Mouse (Mus musculus) right cerebral cortex, postnatal 10 days (tissue): ENCODE measurements around the gene Pold1.

Experiments
- DNase-seq, 2 experiments: peaks; one replicate each; pipeline ENCODE4 v3.0.0; 2021; ENCODE audit warnings: low spot score in 2 of 2

Pold1 gene

DNA sequence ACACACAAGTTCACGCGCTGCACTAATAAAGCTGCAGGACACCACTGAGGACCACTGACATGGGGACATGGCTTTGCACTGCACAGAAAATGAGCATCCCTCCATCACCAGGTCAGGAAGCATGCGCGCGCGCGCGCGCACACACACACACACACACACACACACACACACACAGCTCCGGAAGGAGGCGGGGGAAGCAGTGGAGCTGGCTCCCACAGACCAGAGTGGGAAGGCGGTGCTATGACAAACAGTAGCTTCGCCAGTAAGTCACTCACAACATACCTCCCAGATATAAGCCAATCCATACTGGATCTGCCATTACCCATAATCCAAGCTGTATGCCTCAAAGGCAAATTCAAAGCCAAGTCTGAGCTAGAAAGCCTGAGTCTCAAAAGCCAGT is 1.6 kb downstream of the Pold1 start:
- DNase-seq = no peak

GRCm38 (mm10) chr7:44546274-44546673 is 2.4 kb downstream of the Pold1 start:
- no peak for DNase-seq

GRCm38 (mm10) chr7:44543071-44543470 is 5.6 kb downstream of the Pold1 start:
- DNase-seq = no peak

GRCm38 (mm10) chr7:44542555-44542954 is 6.1 kb downstream of the Pold1 start:
- DNase-seq = no peak

GRCm38 (mm10) chr7:44538756-44539624 is 9.7 kb downstream of the Pold1 start:
- no peak for DNase-seq

DNA sequence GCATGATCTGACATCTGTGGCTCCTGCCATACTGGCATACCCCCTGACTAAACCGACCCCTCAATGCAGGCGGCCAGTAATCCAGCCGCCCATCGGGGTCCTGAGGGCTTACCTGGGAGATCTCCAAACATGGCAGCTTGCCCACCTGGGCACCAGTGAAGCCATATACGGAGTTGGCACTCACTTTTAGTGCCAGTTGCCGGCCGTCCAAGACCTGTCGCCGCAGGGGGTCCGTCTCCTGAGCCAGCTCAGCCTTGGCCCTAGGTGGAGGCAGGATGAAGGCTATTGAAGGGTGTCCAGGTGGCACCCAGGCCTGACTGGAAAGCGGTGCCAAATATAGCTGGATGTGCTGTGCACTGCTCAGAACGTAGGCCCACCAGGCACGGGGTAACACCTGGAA is 11.2 kb downstream of the Pold1 start:
- no peak for DNase-seq

DNA sequence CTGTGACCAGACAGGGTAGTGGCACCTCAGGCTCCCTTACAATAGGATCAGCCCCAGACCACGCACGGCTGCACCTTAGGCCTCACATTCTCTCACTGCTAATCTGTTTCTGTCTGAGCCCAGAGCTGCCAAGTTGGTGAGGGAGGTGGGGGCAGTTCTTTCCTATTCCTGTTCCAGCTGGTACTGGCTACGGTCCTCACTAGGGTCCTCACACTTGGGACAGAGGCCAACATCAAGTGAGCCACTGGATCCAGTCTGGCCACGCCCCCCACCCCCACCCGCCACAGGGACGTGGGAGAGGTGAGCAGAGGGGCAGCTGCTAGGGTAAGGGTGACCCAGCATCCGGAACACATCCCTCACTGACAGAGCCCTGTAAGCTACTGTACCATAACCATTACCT is 11.6 kb downstream of the Pold1 start:
- peak in 1 of 2 experiments; percentile 20 for DNase-seq

DNA sequence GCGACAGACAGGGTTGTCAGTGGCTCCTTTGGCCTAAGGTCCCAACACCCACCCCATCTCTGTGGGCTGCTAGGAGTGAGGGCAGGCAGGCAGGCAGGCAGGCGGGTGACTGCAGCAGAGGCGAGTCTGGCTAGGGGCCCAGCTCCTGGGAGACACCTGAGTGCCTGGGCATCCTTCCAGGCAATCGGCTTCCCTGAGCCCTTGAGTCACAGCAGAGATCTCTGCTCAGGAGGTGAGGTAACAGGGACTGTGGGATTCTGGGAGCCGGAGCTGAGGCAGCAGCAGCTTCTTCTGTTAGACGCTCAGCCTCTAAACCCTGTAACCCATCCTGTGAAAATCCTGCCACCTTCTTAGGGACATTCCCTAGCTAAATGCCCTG is 12.1 kb downstream of the Pold1 start:
- peak in 1 of 2 experiments; percentile 50 for DNase-seq

GRCm38 (mm10) chr7:44535657-44536589 is 12.7 kb downstream of the Pold1 start:
- DNase-seq = peak in 1 of 2 experiments; percentile 15

DNA sequence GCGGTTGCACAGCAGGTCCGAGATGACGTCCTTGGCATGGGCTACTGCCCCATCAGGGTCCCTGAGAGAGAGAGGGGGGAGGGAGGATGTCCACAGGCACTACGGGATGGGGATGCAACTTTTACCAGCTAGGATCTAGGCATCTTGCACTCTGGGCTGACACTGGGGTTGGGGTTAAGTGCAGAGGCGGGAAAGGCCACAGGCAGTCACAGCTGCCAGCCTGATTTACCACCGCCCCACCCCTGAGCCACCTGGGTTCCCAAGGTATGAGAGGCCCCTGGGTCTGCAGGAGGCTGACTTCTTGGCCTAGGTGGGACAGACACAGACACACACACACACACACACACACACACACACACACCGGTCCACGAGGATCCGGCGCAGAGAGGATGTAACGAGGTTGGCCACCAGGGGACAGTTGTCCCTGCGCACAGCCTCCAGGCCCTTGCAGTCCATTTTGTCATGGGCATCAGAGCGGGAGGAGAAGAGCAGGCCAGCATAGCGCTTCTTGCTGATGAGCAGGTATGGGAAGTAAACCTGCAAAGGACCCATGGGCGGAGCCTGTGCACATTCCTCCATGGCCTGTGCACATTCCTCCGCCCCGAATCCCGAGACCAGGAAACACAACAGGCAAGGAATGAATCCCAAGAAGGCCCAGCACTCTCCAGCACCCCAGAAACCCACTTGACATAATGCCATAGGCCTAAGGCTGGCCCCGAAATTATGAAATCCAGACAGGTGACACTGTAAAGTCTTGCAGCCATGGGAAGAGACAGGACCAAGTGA is 13.8 kb downstream of the Pold1 start:
- peak in 1 of 2 experiments; percentile 18 for DNase-seq

- no peak for DNase-seq
Measured at GRCm38 (mm10) chr7:44534242-44534641, 14.4 kb downstream of the Pold1 start.

- no peak for DNase-seq
Measured at GRCm38 (mm10) chr7:44533746-44534045, 15.0 kb downstream of the Pold1 start.

DNA sequence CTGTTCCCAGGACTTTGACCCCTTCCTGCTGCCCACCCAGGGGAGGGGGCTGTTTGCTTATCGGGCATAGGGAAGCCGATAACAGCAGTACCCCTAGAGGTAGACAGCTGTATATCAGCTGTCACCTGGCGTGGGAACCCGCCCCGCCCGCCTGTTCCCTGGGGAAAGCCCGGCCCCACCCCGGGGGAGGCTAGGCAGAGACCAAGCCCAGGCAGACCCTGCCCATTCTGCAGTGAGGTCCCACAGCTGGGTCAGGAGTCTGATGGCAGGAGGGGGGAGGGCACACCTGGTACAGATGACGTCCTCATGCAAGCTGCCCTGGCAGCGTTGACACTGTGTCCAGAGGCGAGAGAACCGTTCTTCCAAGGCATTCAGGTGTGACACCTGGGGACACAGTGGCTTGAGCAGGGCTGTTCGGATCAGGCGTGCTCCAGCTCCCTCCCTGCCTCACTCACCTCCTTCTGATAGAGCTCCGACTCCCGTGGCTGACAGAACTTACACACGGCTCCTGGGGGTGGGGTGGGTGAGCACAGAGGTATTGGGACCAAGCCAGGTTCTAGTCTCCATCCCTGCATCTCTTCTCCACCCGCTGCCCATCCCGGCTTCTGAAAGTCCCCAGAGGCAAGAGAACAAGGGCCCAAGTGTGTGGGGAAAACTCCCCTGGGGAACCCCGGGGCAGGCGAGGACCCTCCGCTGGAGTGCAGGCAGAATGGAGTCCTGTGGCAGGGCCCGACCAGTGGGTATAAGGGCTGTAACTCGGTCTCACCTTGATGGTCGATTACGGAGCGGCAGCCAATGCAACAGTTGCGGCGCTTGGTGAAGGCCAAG is 15.5 kb downstream of the Pold1 start:
- DNase-seq = no peak

- DNase-seq = no peak
Measured at GRCm38 (mm10) chr7:44531946-44532732, 16.5 kb downstream of the Pold1 start, which contains the start of gene Spib. Gene Spib, minus strand, starts transcription at chr7:44532071.

DNA sequence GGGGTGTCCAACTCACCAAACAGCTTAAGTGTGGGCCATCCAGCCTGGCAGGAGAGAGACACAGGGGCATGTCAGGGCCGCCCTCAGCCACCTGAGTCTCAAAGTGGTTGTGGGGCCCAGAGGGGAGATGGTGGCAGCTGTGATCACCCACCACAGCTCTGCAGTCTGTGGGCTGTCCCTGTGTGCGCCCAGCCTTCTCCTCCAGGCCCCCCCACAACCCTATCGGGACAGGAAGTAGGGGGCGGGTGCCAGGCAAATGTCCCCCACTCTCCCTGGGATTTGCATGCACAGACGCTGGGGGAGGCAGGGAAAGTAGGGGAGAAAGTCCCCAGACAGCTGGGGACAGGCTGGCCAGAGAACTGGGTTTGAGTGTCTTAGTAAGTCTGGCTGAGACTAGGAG is 17.4 kb downstream of the Pold1 start:
- no peak for DNase-seq

- no peak for DNase-seq
Measured at GRCm38 (mm10) chr7:44530507-44530906, 18.1 kb downstream of the Pold1 start.

- no peak for DNase-seq
Measured at GRCm38 (mm10) chr7:44529518-44529917, 19.1 kb downstream of the Pold1 start.

DNA sequence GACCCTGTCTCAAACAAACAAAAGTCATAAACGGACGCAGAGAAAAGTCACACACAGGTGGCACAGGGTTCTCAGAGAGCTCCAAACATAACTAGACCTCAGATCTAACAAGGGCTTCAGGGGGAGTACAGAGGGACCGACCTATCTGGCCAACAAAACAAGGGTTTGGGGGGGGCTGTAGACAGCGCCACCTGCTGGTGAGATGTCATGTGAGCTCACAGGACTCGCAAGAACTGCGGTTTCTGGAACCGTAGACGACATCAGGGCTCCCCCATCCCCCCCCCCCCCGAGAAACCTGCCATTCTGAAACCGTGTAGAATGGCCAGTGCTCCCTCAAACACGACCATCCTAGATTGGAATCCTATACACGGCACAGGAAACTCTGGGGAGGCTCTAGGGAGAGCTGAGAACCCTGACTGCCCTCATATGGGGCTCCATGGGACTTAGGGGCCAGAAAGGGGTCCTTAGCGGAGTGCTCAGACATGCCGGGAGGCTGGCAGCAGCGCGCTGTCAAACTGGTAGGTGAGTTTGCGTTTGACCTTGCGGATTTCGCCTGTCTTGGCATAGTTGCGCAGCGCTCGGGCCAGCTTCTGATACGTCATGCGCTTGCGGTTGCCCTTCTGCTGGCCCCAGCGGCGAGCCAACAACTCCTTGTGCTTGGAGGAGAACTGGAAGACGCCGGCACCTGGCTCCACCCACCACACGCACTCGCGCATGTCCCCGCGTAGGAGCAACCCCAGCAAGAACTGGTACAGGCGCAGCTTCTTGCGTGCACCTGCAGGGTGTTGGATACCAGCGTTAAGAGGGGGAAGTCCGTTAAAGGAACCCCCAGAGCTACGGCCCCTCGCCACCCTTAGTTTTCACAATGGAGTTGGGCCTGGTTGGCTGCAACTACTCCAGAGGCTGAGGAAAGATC is 20.9 kb downstream of the Pold1 start:
- DNase-seq = peak; percentile 75 to 81
